Comparison of ENCODE assay signal across 24 mouse cellular contexts in the genomic region with DNA sequence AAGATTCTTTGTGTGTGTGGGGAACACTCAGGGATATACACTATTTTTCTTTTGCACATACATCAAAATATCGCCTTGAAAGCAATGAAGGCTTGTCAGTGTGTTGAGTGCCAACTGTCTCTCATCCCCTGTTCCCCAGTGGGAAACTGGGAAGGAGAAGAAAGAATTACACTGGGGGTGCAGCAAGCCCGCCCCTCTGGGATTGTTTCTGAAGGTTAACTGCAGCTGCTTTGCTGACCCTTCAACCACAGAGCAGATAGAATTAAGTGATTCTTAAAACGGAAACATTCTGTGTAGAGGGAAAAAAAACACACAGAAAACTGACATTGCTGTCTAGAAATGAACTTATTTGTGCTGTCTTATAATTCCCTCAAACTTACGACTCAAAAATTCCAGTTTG. TPM values are rescaled to one million over a fixed set of nuclear protein-coding genes. Genes with fewer than 3 reads are reported as not detected.
DNase-seq lines count a peak whose midpoint lies in the region; ATAC-seq and TF ChIP-seq lines count a peak whose summit lies in the region.
"Had no signal": no experiment of that assay in that cellular context is flagged by ENCODE, and none has a peak within 500 bp of the region (broad histone marks: within the 10 kb centered on the region; RNA-seq: fewer than 3 reads in every experiment).

No protein-coding gene starts in this region.

- no peaks in the 10 kb centered on the region for H3K27me3 ChIP-seq in kidney, embryonic 15.5 days
- H3K27me3 ChIP-seq in embryonic facial prominence, embryonic 14.5 days (replicated peaks; ENCODE audit: control insufficient read depth, insufficient read depth, low read length) = no peaks in the 10 kb centered on the region
- H3K27me3 ChIP-seq in lung, postnatal 0 days (replicated peaks; ENCODE audit: insufficient read depth, low read length) = no peaks in the 10 kb centered on the region
- H3K27me3 ChIP-seq: CH12.LX; embryonic facial prominence, embryonic 15.5 days; forebrain, embryonic 15.5 days; hindbrain, embryonic 13.5 days had no signal

- 41% methylated on average over 4 of the region's 4 CpGs for WGBS in kidney, embryonic 15.5 days
- 25% methylated on average over 4 of the region's 4 CpGs for WGBS in embryonic facial prominence, embryonic 14.5 days
- WGBS in lung, postnatal 0 days = 37% methylated on average over 4 of the region's 4 CpGs

- H3K36me3 ChIP-seq in kidney, embryonic 15.5 days = no peaks in the 10 kb centered on the region
- no peaks in the 10 kb centered on the region for H3K36me3 ChIP-seq in embryonic facial prominence, embryonic 14.5 days (ENCODE audit: control insufficient read depth, insufficient read depth, low read length)
- H3K36me3 ChIP-seq in lung, postnatal 0 days (ENCODE audit: insufficient read depth, low read length) = no peaks in the 10 kb centered on the region
- H3K36me3 ChIP-seq: embryonic facial prominence, embryonic 15.5 days; forebrain, embryonic 10.5 days; forebrain, embryonic 15.5 days; heart, embryonic 10.5 days; hindbrain, embryonic 13.5 days had no signal

- TF ChIP-seq CTCF in lung, postnatal 0 days (IDR thresholded peaks at IDR 0.05) = no peak

- no peaks in the 10 kb centered on the region for H3K4me1 ChIP-seq in kidney, embryonic 15.5 days
- H3K4me1 ChIP-seq in embryonic facial prominence, embryonic 14.5 days (ENCODE audit: control insufficient read depth, insufficient read depth, low read length) = peaks cover 11% of the 10 kb centered on the region; the same call in 1 of the 2 replicates
- H3K4me1 ChIP-seq in lung, postnatal 0 days (ENCODE audit: insufficient read depth, low read depth, low read length) = no peaks in the 10 kb centered on the region
- H3K4me1 ChIP-seq: forebrain, embryonic 15.5 days; heart, embryonic 10.5 days; hindbrain, embryonic 13.5 days had no signal

- H3K27ac ChIP-seq in kidney, embryonic 15.5 days = no peak overlapping the region
- no peak overlapping the region; the same call in 1 of the 2 replicates for H3K27ac ChIP-seq in embryonic facial prominence, embryonic 14.5 days (replicated peaks; ENCODE audit: low read depth, low read length)
- H3K27ac ChIP-seq in lung, postnatal 0 days (ENCODE audit: low read length) = no peak overlapping the region
- H3K27ac ChIP-seq: embryonic facial prominence, embryonic 15.5 days; forebrain, embryonic 10.5 days; forebrain, embryonic 15.5 days; heart, embryonic 10.5 days; hindbrain, embryonic 13.5 days had no signal

- no peak overlapping the region for H3K4me3 ChIP-seq in kidney, embryonic 15.5 days (replicated peaks)
- H3K4me3 ChIP-seq in embryonic facial prominence, embryonic 14.5 days (ENCODE audit: low read depth, low read length) = no peak overlapping the region
- no peak overlapping the region for H3K4me3 ChIP-seq in lung, postnatal 0 days (ENCODE audit: low read depth, low read length)
- H3K4me3 ChIP-seq: embryonic facial prominence, embryonic 15.5 days; erythroblast, embryonic 14.5 days; forebrain, embryonic 10.5 days; forebrain, embryonic 15.5 days; heart, embryonic 10.5 days; hindbrain, embryonic 13.5 days had no signal

- no peak for ATAC-seq in kidney, embryonic 15.5 days (replicated peaks; ENCODE audit: low FRiP score)
- no peak for ATAC-seq in embryonic facial prominence, embryonic 14.5 days (ENCODE audit: low read depth)
- peak; percentile 67 for ATAC-seq in lung, postnatal 0 days
- ATAC-seq: activated CD4-positive, CD25-positive, alpha-beta regulatory T cell, adult 4 months; forebrain, embryonic 15.5 days; Patski had no signal

- TF ChIP-seq EP300 in lung, postnatal 0 days (IDR thresholded peaks at IDR 0.05) = no peak; the same call in 1 of the 2 replicates

- H3K9ac ChIP-seq in kidney, embryonic 15.5 days = no peak overlapping the region
- H3K9ac ChIP-seq in embryonic facial prominence, embryonic 14.5 days (ENCODE audit: low read depth, low read length) = no peak overlapping the region
- H3K9ac ChIP-seq in lung, postnatal 0 days (replicated peaks; ENCODE audit: low read depth) = no peak overlapping the region
- H3K9ac ChIP-seq: embryonic facial prominence, embryonic 15.5 days; forebrain, embryonic 15.5 days; hindbrain, embryonic 13.5 days had no signal

- H3K9me3 ChIP-seq in kidney, embryonic 15.5 days (replicated peaks) = no peaks in the 10 kb centered on the region
- H3K9me3 ChIP-seq in embryonic facial prominence, embryonic 14.5 days (ENCODE audit: control insufficient read depth, low read length) = no peaks in the 10 kb centered on the region
- H3K9me3 ChIP-seq in lung, postnatal 0 days (ENCODE audit: low read length) = no peaks in the 10 kb centered on the region
- H3K9me3 ChIP-seq: embryonic facial prominence, embryonic 15.5 days; forebrain, embryonic 10.5 days; forebrain, embryonic 15.5 days; heart, embryonic 10.5 days; hindbrain, embryonic 13.5 days had no signal

- no peak overlapping the region for H3K4me2 ChIP-seq in kidney, embryonic 15.5 days
- H3K4me2 ChIP-seq in embryonic facial prominence, embryonic 14.5 days (ENCODE audit: low read depth, low read length) = peak overlapping the region; percentile 6; the same call in 1 of the 2 replicates
- no peak overlapping the region for H3K4me2 ChIP-seq in lung, postnatal 0 days (replicated peaks; ENCODE audit: low read depth, low read length)
- H3K4me2 ChIP-seq: forebrain, embryonic 15.5 days; hindbrain, embryonic 13.5 days had no signal

- peak; percentile 2 for DNase-seq in kidney, postnatal 14 days
- DNase-seq in embryonic facial prominence, embryonic 14.5 days (ENCODE audit: low spot score) = no peak
- DNase-seq in lung, postnatal 0 days (ENCODE audit: low spot score) = peak; percentile 53
- DNase-seq in lung, postnatal 4 days = peak; percentile 39 to 80
- no peak for DNase-seq in urinary bladder, adult 2 months (ENCODE audit: low spot score)
- DNase-seq: adrenal gland, postnatal 14 days; cerebellum, adult 11-12 months; cerebellum, adult 9-10 months; cerebellum, postnatal 25 days; gastrocnemius, postnatal 36 days; heart, adult 11 months; heart, postnatal 4 days had no signal

RNA-seq across cellular contexts. Expression of gene Gm5447, which starts 47.5 kb away (rescaled TPM):
- 0.24 TPM in 1 of 2 replicates, not detected in the other for polyA plus RNA-seq in kidney, embryonic 15.5 days (2015; fragmentation: Nextera tagmentation; extraction: Ambion mirVana)
- polyA plus RNA-seq in embryonic facial prominence, embryonic 14.5 days (2014; fragmentation: Nextera tagmentation; extraction: Ambion mirVana) = 0.10 TPM in 1 of 2 replicates, not detected in the other
- polyA plus RNA-seq in lung, postnatal 0 days (2015; fragmentation: Nextera tagmentation; extraction: Ambion mirVana) = 0.06 and 0.30 TPM in 2 replicates
- 0.08 and 0.12 TPM in 2 replicates for polyA plus RNA-seq in urinary bladder, adult 2 months (2012; rRNA removed)
- polyA plus RNA-seq: cortical plate, adult 2 months; erythroblast, embryonic 14.5 days; heart, embryonic 14.5 days had no signal

RNA-seq across cellular contexts. Expression of gene Exoc2, which starts 47.6 kb away (rescaled TPM):
- polyA plus RNA-seq in kidney, embryonic 15.5 days (2015; fragmentation: Nextera tagmentation; extraction: Ambion mirVana) = 28.0 and 29.9 TPM in 2 replicates
- 26.8 and 32.8 TPM in 2 replicates for polyA plus RNA-seq in embryonic facial prominence, embryonic 14.5 days (2014; fragmentation: Nextera tagmentation; extraction: Ambion mirVana)
- 17.1 and 21.3 TPM in 2 replicates for polyA plus RNA-seq in lung, postnatal 0 days (2015; fragmentation: Nextera tagmentation; extraction: Ambion mirVana)
- 17.8 and 20.0 TPM in 2 replicates for polyA plus RNA-seq in urinary bladder, adult 2 months (2012; rRNA removed)

Comparison
In these comparisons a context has a peak if more than half of its experiments do, and no peak if none do; other contexts are left out.
1. DNase-seq: peak in kidney, postnatal 14 days (single experiment), lung, postnatal 0 days (single experiment) and lung, postnatal 4 days (2 of 2); none in embryonic facial prominence, embryonic 14.5 days (single experiment) and urinary bladder, adult 2 months (single experiment).